ENCODE assay signal across 19 mouse cellular contexts in genomic region chr13:16968995-16969394, GRCm38 (mm10).
"Had no signal": no experiment of that assay in that cellular context is flagged by ENCODE, and none has a peak within 500 bp of the region (broad histone marks: within the 10 kb centered on the region; RNA-seq: fewer than 3 reads in every experiment).

No protein-coding gene starts in this region.

- H3K36me3 ChIP-seq: limb, embryonic 10.5 days; liver, embryonic 15.5 days; lung, embryonic 15.5 days; midbrain, embryonic 15.5 days; neural tube, embryonic 12.5 days had no signal

- ATAC-seq: midbrain, embryonic 15.5 days had no signal

- H3K9ac ChIP-seq: liver, embryonic 15.5 days; lung, embryonic 15.5 days; midbrain, embryonic 15.5 days; neural tube, embryonic 12.5 days had no signal

- H3K27ac ChIP-seq: kidney, postnatal 0 days; layer of hippocampus, adult 2 months; limb, embryonic 10.5 days; liver, embryonic 15.5 days; lung, embryonic 15.5 days; macrophage; midbrain, embryonic 15.5 days; neural tube, embryonic 12.5 days had no signal

- DNase-seq: kidney, adult 11 months; kidney, adult 9 months; kidney, postnatal 4 days; retina, postnatal 1 day; right cerebral cortex, postnatal 25 days; spleen, adult 18-20 months; thymus, adult 2 months; thymus, postnatal 25 days had no signal

- H3K27me3 ChIP-seq: lung, embryonic 15.5 days; megakaryocyte, embryonic 14.5 days; midbrain, embryonic 15.5 days; neural tube, embryonic 12.5 days had no signal

- H3K4me2 ChIP-seq: liver, embryonic 11.5 days; liver, embryonic 15.5 days; lung, embryonic 15.5 days; midbrain, embryonic 11.5 days; midbrain, embryonic 15.5 days; neural tube, embryonic 12.5 days had no signal

- H3K4me1 ChIP-seq: limb, embryonic 10.5 days; liver, embryonic 15.5 days; lung, embryonic 15.5 days; megakaryocyte, embryonic 14.5 days; midbrain, embryonic 15.5 days; neural tube, embryonic 12.5 days had no signal

- H3K4me3 ChIP-seq: layer of hippocampus, adult 2 months; limb, embryonic 10.5 days; liver, embryonic 15.5 days; lung, embryonic 15.5 days; megakaryocyte, embryonic 14.5 days; midbrain, embryonic 15.5 days; neural tube, embryonic 12.5 days had no signal

- H3K9me3 ChIP-seq: limb, embryonic 10.5 days; liver, embryonic 15.5 days; lung, embryonic 15.5 days; megakaryocyte, embryonic 14.5 days; midbrain, embryonic 15.5 days; neural tube, embryonic 12.5 days had no signal
